Mouse (Mus musculus): Measurements from ENCODE around the gene Deaf1. TPM values are rescaled to one million over a fixed set of nuclear protein-coding genes. Genes with fewer than 3 reads are reported as not detected.
A peak's percentile ranks its signal among the peaks of the same experiment; 100 is the strongest.

The Deaf1 gene
- polyA plus RNA-seq, 1 experiment from 2014 or later: 85.9 TPM

DNA sequence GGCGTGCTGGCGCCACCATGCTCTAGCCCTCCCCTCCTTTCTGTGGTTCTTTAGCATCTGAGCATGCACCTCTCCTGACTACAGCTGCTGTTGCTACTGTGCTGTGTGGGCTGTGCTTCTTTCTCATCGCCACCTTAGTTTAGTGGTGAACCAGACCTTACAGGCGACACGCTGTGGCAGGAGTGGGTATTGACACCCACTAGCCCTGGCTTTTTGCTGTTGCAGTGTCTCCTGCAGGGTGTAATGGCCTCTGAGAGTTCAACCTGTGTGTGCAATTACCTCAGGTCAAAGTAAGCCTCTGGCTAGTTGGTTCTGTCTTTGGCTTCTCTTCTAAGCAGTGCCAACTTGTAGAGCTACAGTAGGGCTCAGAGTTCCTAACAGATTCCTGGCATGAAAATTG is 11.5 kb downstream of the Deaf1 start:
- H3K36me3 ChIP-seq: peaks cover 98% of the 10 kb centered on the region
- no peak for ATAC-seq (ENCODE audit: low FRiP score, low read depth)

GRCm38 (mm10) chr7:141315076-141315475 is 12.4 kb downstream of the Deaf1 start:
- Histone ChIP-seq H3K4me3 (no peak overlapping the region), H3K9me3 (no peaks in the 10 kb centered on the region), H3K27ac (replicated peaks) (no peak overlapping the region), H3K4me2 (replicated peaks) (no peak overlapping the region), H3K36me3 (peaks cover 98% of the 10 kb centered on the region), H3K9ac (replicated peaks) (no peak overlapping the region), H3K4me1 (no peaks in the 10 kb centered on the region), H3K27me3 (no peaks in the 10 kb centered on the region)
- WGBS: 89% methylated on average over 8 of the region's 8 CpGs
- no peak for ATAC-seq (ENCODE audit: low FRiP score, low read depth)

More for the DNA sequence above, 11.5 kb downstream of the Deaf1 start:
- WGBS: 76% methylated on average over 5 of the region's 5 CpGs
- no peaks in the 10 kb centered on the region for H3K9me3 ChIP-seq
- H3K4me2 ChIP-seq (replicated peaks): no peak overlapping the region
- H3K4me3 ChIP-seq: no peak overlapping the region
- no peak overlapping the region for H3K9ac ChIP-seq (replicated peaks)
- H3K27ac ChIP-seq (replicated peaks): no peak overlapping the region
- no peaks in the 10 kb centered on the region for H3K4me1 ChIP-seq
- H3K27me3 ChIP-seq: no peaks in the 10 kb centered on the region

DNA sequence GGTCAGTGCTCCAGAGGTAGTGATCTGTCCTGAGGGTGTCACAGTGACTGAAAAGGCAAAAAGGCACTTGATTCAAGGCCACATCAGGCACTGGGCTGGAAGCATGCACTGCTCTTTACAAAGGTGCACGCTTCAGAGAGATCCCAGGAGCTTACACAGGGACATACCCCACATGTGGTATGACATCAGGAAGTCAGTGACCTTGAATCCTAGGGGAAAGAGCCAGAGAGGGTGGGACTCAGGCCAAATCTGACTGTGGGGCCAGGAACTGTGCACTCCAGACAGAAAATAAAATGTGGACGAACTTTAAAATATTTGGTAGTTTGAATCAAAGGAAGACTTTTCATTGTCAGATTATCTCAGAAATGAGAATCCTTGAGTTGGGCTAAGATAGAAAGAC is 13.1 kb downstream of the Deaf1 start:
- Histone ChIP-seq H3K9ac (replicated peaks) (no peak overlapping the region), H3K27me3 (no peaks in the 10 kb centered on the region), H3K4me2 (replicated peaks) (no peak overlapping the region), H3K27ac (replicated peaks) (no peak overlapping the region), H3K4me1 (no peaks in the 10 kb centered on the region), H3K4me3 (no peak overlapping the region), H3K9me3 (no peaks in the 10 kb centered on the region), H3K36me3 (peaks cover 98% of the 10 kb centered on the region)
- WGBS: 94% methylated on average over 2 of the region's 2 CpGs
- ATAC-seq (ENCODE audit: low FRiP score, low read depth): no peak

GRCm38 (mm10) chr7:141304537-141304936 is 23.0 kb downstream of the Deaf1 start:
- no peak for ATAC-seq (ENCODE audit: low FRiP score, low read depth)
- Histone ChIP-seq H3K9me3 (no peaks in the 10 kb centered on the region), H3K4me2 (replicated peaks) (no peak overlapping the region), H3K4me1 (no peaks in the 10 kb centered on the region), H3K36me3 (peaks cover 98% of the 10 kb centered on the region), H3K4me3 (no peak overlapping the region), H3K27me3 (no peaks in the 10 kb centered on the region), H3K9ac (replicated peaks) (no peak overlapping the region), H3K27ac (replicated peaks) (no peak overlapping the region)
- 84% methylated on average over 4 of the region's 4 CpGs for WGBS

GRCm38 (mm10) chr7:141302702-141303268 is 24.7 kb downstream of the Deaf1 start:
- Histone ChIP-seq H3K9ac (replicated peaks) (no peak overlapping the region), H3K27me3 (no peaks in the 10 kb centered on the region), H3K4me3 (no peak overlapping the region), H3K4me2 (replicated peaks) (no peak overlapping the region), H3K36me3 (peaks cover 90% of the 10 kb centered on the region), H3K27ac (replicated peaks) (no peak overlapping the region), H3K4me1 (no peaks in the 10 kb centered on the region), H3K9me3 (no peaks in the 10 kb centered on the region)
- WGBS: 71% methylated on average over 1 of the region's 1 CpGs
- no peak for ATAC-seq (ENCODE audit: low FRiP score, low read depth)

GRCm38 (mm10) chr7:141301386-141301785 is 26.1 kb downstream of the Deaf1 start:
- ATAC-seq (ENCODE audit: low FRiP score, low read depth): no peak
- Histone ChIP-seq H3K27me3 (0 out of 2 replicates have a peak, but pooled peaks cover 2% of the 10 kb centered on the region), H3K9ac (replicated peaks) (no peak overlapping the region), H3K4me2 (replicated peaks) (no peak overlapping the region), H3K9me3 (no peaks in the 10 kb centered on the region), H3K4me1 (no peaks in the 10 kb centered on the region), H3K4me3 (no peak overlapping the region), H3K27ac (replicated peaks) (no peak overlapping the region), H3K36me3 (peaks cover 85% of the 10 kb centered on the region)
- 97% methylated on average over 9 of the region's 9 CpGs for WGBS

GRCm38 (mm10) chr7:141299175-141299574 is 28.3 kb downstream of the Deaf1 start:
- no peaks in the 10 kb centered on the region for H3K9me3 ChIP-seq
- 96% methylated on average over 8 of the region's 8 CpGs for WGBS
- no peak overlapping the region for H3K4me2 ChIP-seq (replicated peaks)
- peaks cover 63% of the 10 kb centered on the region for H3K36me3 ChIP-seq
- peaks cover 24% of the 10 kb centered on the region for H3K27me3 ChIP-seq
- H3K9ac ChIP-seq (replicated peaks): no peak overlapping the region
- peaks cover 6% of the 10 kb centered on the region for H3K4me1 ChIP-seq
- no peak for ATAC-seq (ENCODE audit: low FRiP score, low read depth)
- H3K4me3 ChIP-seq: no peak overlapping the region
- no peak overlapping the region for H3K27ac ChIP-seq (replicated peaks)

- H3K4me2 ChIP-seq (replicated peaks): no peak overlapping the region
- H3K9me3 ChIP-seq: no peaks in the 10 kb centered on the region
- no peak overlapping the region for H3K4me3 ChIP-seq
- H3K36me3 ChIP-seq: peaks cover 53% of the 10 kb centered on the region
- H3K4me1 ChIP-seq: peaks cover 17% of the 10 kb centered on the region
- no peak overlapping the region for H3K9ac ChIP-seq (replicated peaks)
- ATAC-seq (ENCODE audit: low FRiP score, low read depth): no peak
- WGBS: 85% methylated on average over 3 of the region's 3 CpGs
- H3K27me3 ChIP-seq: peaks cover 35% of the 10 kb centered on the region
- H3K27ac ChIP-seq (replicated peaks): no peak overlapping the region
These were observed 29.4 kb downstream of the Deaf1 start for GRCm38 (mm10) chr7:141297926-141298650.

DNA sequence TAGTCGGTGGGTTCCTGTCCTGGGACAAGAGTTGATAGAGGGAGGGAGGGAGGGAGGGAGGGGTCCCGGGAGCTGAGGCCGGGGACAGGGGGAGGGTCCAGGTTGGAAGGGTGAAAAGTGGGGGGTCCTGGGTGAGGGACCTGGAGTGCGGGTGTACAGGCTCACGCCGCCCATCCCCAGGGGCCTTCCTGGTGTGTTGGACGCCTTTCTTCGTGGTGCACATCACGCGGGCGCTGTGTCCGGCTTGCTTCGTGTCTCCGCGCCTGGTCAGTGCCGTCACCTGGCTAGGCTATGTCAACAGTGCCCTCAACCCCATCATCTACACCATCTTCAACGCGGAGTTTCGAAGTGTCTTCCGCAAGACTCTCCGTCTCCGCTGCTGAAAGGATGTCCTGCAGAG is 33.0 kb downstream of the Deaf1 start:
- no peak for ATAC-seq (ENCODE audit: low FRiP score, low read depth)
- H3K36me3 ChIP-seq: peaks cover 17% of the 10 kb centered on the region
- H3K4me2 ChIP-seq (replicated peaks): peak overlapping the region; percentile 48
- no peak overlapping the region for H3K27ac ChIP-seq (replicated peaks)
- peaks cover 30% of the 10 kb centered on the region for H3K4me1 ChIP-seq
- no peaks in the 10 kb centered on the region for H3K9me3 ChIP-seq
- H3K4me3 ChIP-seq: peak overlapping the region; percentile 34
- 8% methylated on average over 19 of the region's 22 CpGs for WGBS
- H3K9ac ChIP-seq (replicated peaks): 0 out of 2 replicates have a peak overlapping the region, but pooled peaks have one; percentile 44
- peaks cover 68% of the 10 kb centered on the region for H3K27me3 ChIP-seq

DNA sequence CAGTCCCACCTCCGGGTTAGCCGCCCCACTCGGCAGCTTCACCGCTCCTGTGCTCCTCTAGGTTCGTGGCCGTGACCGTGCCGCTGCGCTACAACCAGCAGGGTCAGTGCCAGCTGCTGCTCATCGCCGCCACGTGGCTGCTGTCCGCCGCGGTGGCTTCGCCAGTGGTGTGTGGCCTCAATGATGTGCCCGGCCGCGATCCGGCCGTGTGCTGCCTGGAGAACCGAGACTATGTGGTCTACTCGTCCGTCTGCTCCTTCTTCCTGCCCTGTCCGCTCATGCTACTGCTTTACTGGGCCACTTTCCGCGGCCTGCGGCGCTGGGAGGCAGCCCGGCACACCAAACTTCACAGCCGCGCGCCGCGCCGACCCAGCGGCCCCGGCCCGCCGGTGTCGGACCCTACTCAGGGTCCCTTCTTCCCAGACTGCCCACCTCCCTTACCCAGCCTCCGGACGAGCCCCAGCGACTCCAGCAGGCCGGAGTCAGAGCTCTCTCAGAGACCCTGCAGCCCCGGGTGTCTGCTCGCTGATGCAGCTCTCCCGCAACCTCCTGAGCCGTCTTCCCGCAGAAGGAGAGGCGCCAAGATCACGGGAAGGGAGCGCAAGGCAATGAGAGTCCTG is 33.5 kb downstream of the Deaf1 start:
- Histone ChIP-seq H3K4me1 (peaks cover 30% of the 10 kb centered on the region), H3K27me3 (peaks cover 68% of the 10 kb centered on the region), H3K9ac (replicated peaks) (peak overlapping the region; percentile 44; the same call in 1 of the 2 replicates), H3K36me3 (peaks cover 12% of the 10 kb centered on the region), H3K27ac (replicated peaks) (no peak overlapping the region), H3K4me3 (peak overlapping the region; percentile 34), H3K4me2 (replicated peaks) (peak overlapping the region; percentile 48), H3K9me3 (no peaks in the 10 kb centered on the region)
- 0 out of 2 replicates have a peak, but pooled peaks have one; percentile 25 for ATAC-seq (ENCODE audit: low FRiP score, low read depth)
- WGBS: 1% methylated on average over 53 of the region's 53 CpGs

GRCm38 (mm10) chr7:141292583-141293388 is 34.7 kb downstream of the Deaf1 start:
- Histone ChIP-seq H3K27ac (replicated peaks) (no peak overlapping the region), H3K9me3 (no peaks in the 10 kb centered on the region), H3K36me3 (peaks cover 9% of the 10 kb centered on the region; the same call in 1 of the 2 replicates), H3K4me1 (peaks cover 30% of the 10 kb centered on the region), H3K4me3 (peak overlapping the region; percentile 49), H3K27me3 (peaks cover 68% of the 10 kb centered on the region), H3K4me2 (replicated peaks) (peak overlapping the region; percentile 91), H3K9ac (replicated peaks) (peak overlapping the region; percentile 59)
- ATAC-seq (ENCODE audit: low FRiP score, low read depth): no peak
- WGBS: 19% methylated on average over 15 of the region's 15 CpGs
